23 mouse cellular contexts compared by ENCODE assay signal in the genomic region with DNA sequence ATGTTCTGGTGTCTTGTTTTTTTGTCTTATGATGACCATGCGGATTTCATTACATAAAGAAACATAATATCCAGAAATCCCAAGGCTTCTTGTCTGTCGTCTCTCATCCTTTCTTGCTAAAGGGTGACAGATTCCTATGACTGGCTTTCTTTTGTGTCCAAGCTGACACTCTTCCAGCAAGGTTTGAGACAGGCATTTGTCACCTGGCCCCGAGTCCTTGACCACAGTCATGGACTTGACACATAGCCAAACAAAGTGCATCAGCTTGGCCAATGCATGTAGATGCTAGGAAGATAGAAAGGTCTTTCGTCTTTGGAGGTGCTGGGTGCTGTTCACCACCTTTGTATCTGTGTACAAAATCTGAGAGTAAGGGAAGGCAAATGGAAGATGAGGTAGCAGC.
DNase-seq lines count a peak whose midpoint lies in the region; ATAC-seq lines count a peak whose summit lies in the region.
"Had no signal": no experiment of that assay in that cellular context is flagged by ENCODE, and none has a peak within 500 bp of the region (broad histone marks: within the 10 kb centered on the region; RNA-seq: fewer than 3 reads in every experiment).

No protein-coding gene starts in this region.

- no peak overlapping the region for H3K4me3 ChIP-seq in forebrain, embryonic 10.5 days
- H3K4me3 ChIP-seq in forebrain, embryonic 14.5 days (ENCODE audit: low read depth, low read length), result no peak overlapping the region
- no peak overlapping the region for H3K4me3 ChIP-seq in midbrain, embryonic 11.5 days (ENCODE audit: low read depth, low read length)
- H3K4me3 ChIP-seq in midbrain, embryonic 16.5 days (ENCODE audit: low read depth, low read length), result no peak overlapping the region
- H3K4me3 ChIP-seq: embryonic facial prominence, embryonic 10.5 days; embryonic facial prominence, embryonic 12.5 days; forebrain, embryonic 12.5 days; forebrain, embryonic 15.5 days had no signal

- no peaks in the 10 kb centered on the region for H3K36me3 ChIP-seq in forebrain, embryonic 10.5 days (replicated peaks)
- H3K36me3 ChIP-seq in forebrain, embryonic 14.5 days (ENCODE audit: control insufficient read depth, insufficient read depth, low read length), result no peaks in the 10 kb centered on the region
- no peaks in the 10 kb centered on the region for H3K36me3 ChIP-seq in midbrain, embryonic 11.5 days (ENCODE audit: control insufficient read depth, insufficient read depth, low read length)
- no peaks in the 10 kb centered on the region; the same call in 1 of the 2 replicates for H3K36me3 ChIP-seq in midbrain, embryonic 16.5 days (ENCODE audit: control insufficient read depth, insufficient read depth, low read length)
- H3K36me3 ChIP-seq: embryonic facial prominence, embryonic 10.5 days; embryonic facial prominence, embryonic 12.5 days; forebrain, embryonic 12.5 days; forebrain, embryonic 15.5 days; G1E had no signal

- H3K9me3 ChIP-seq in forebrain, embryonic 10.5 days, result no peaks in the 10 kb centered on the region
- no peaks in the 10 kb centered on the region for H3K9me3 ChIP-seq in forebrain, embryonic 14.5 days (replicated peaks; ENCODE audit: control insufficient read depth, low read length)
- H3K9me3 ChIP-seq in midbrain, embryonic 11.5 days (ENCODE audit: control insufficient read depth, low read length), result no peaks in the 10 kb centered on the region
- H3K9me3 ChIP-seq in midbrain, embryonic 16.5 days (replicated peaks; ENCODE audit: control insufficient read depth, low read length, poor library complexity, severe bottlenecking), result no peaks in the 10 kb centered on the region
- H3K9me3 ChIP-seq: embryonic facial prominence, embryonic 10.5 days; embryonic facial prominence, embryonic 12.5 days; forebrain, embryonic 12.5 days; forebrain, embryonic 15.5 days; G1E had no signal

- no peaks in the 10 kb centered on the region for H3K27me3 ChIP-seq in forebrain, embryonic 10.5 days (ENCODE audit: poor library complexity, severe bottlenecking)
- H3K27me3 ChIP-seq in forebrain, embryonic 14.5 days (replicated peaks; ENCODE audit: control insufficient read depth, insufficient read depth, low read length), result no peaks in the 10 kb centered on the region
- no peaks in the 10 kb centered on the region for H3K27me3 ChIP-seq in midbrain, embryonic 11.5 days (ENCODE audit: control insufficient read depth, insufficient read depth, low read length)
- no peaks in the 10 kb centered on the region for H3K27me3 ChIP-seq in midbrain, embryonic 16.5 days (ENCODE audit: control insufficient read depth, insufficient read depth, low read depth, low read length)
- H3K27me3 ChIP-seq: CH12.LX; embryonic facial prominence, embryonic 12.5 days; forebrain, embryonic 12.5 days; forebrain, embryonic 15.5 days; Patski had no signal

- H3K27ac ChIP-seq in forebrain, embryonic 10.5 days, result no peak overlapping the region
- no peak overlapping the region for H3K27ac ChIP-seq in forebrain, embryonic 14.5 days (ENCODE audit: low read depth, low read length)
- H3K27ac ChIP-seq in midbrain, embryonic 11.5 days (ENCODE audit: low read depth, low read length), result no peak overlapping the region
- H3K27ac ChIP-seq in midbrain, embryonic 16.5 days (ENCODE audit: low read length), result no peak overlapping the region
- H3K27ac ChIP-seq: embryonic facial prominence, embryonic 10.5 days; embryonic facial prominence, embryonic 12.5 days; forebrain, embryonic 12.5 days; forebrain, embryonic 15.5 days had no signal

- H3K4me1 ChIP-seq in forebrain, embryonic 10.5 days, result no peaks in the 10 kb centered on the region
- no peaks in the 10 kb centered on the region for H3K4me1 ChIP-seq in forebrain, embryonic 14.5 days (ENCODE audit: control insufficient read depth, insufficient read depth, low read length)
- H3K4me1 ChIP-seq in midbrain, embryonic 11.5 days (ENCODE audit: control insufficient read depth, insufficient read depth, low read length), result no peaks in the 10 kb centered on the region
- H3K4me1 ChIP-seq in midbrain, embryonic 16.5 days (ENCODE audit: control insufficient read depth, insufficient read depth, low read length), result peaks cover 4% of the 10 kb centered on the region; the same call in 1 of the 2 replicates
- H3K4me1 ChIP-seq: embryonic facial prominence, embryonic 10.5 days; embryonic facial prominence, embryonic 12.5 days; forebrain, embryonic 12.5 days; forebrain, embryonic 15.5 days had no signal

- no peak overlapping the region for H3K4me2 ChIP-seq in forebrain, embryonic 14.5 days (ENCODE audit: low read length)
- no peak overlapping the region for H3K4me2 ChIP-seq in midbrain, embryonic 11.5 days
- H3K4me2 ChIP-seq in midbrain, embryonic 16.5 days (ENCODE audit: low read length), result no peak overlapping the region
- H3K4me2 ChIP-seq: embryonic facial prominence, embryonic 12.5 days; forebrain, embryonic 12.5 days; forebrain, embryonic 15.5 days had no signal

- no peak overlapping the region for H3K9ac ChIP-seq in forebrain, embryonic 14.5 days (ENCODE audit: low read length)
- no peak overlapping the region for H3K9ac ChIP-seq in midbrain, embryonic 11.5 days (ENCODE audit: low read length)
- no peak overlapping the region for H3K9ac ChIP-seq in midbrain, embryonic 16.5 days (ENCODE audit: low read depth, low read length)
- H3K9ac ChIP-seq: embryonic facial prominence, embryonic 12.5 days; forebrain, embryonic 12.5 days; forebrain, embryonic 15.5 days; forebrain, postnatal 0 days had no signal

- ATAC-seq in forebrain, embryonic 14.5 days, result no peak
- ATAC-seq in midbrain, embryonic 11.5 days (ENCODE audit: low FRiP score), result no peak
- ATAC-seq in midbrain, embryonic 16.5 days, result no peak
- ATAC-seq: activated CD4-positive, CD25-positive, alpha-beta regulatory T cell, adult 4 months; CD4-positive, CD25-positive, alpha-beta regulatory T cell, adult 4 months; forebrain, embryonic 15.5 days; forebrain, postnatal 0 days; Patski had no signal

- WGBS in forebrain, embryonic 10.5 days, result 91% methylated on average over 4 of the region's 4 CpGs
- 90% methylated on average over 4 of the region's 4 CpGs for WGBS in forebrain, embryonic 14.5 days
- 88% methylated on average over 4 of the region's 4 CpGs for WGBS in midbrain, embryonic 11.5 days
- WGBS in midbrain, embryonic 16.5 days, result 86% methylated on average over 4 of the region's 4 CpGs

- peak; percentile 56 to 60 for DNase-seq in cerebellum, postnatal 10 days
- no peak for DNase-seq in cerebellum, adult 11 months
- DNase-seq in forebrain, embryonic 10.5 days (ENCODE audit: extremely low spot score, low spot score), result peak; percentile 1
- DNase-seq in forebrain, embryonic 14.5 days (ENCODE audit: low spot score), result no peak
- peak; percentile 6 for DNase-seq in midbrain, embryonic 11.5 days (ENCODE audit: low spot score, missing footprints)
- DNase-seq: adrenal gland, adult 8-10 months; adrenal gland, postnatal 14 days; adrenal gland, postnatal 36 days; B cell, adult 2 months; cerebellum, adult 18-20 months; cerebellum, adult 8-10 months; cerebellum, adult 9-11 months; forebrain, postnatal 0 days had no signal

Comparison
In these comparisons a context has a peak if more than half of its experiments do, and no peak if none do; other contexts are left out.
1. DNase-seq: peak in cerebellum, postnatal 10 days (2 of 2), forebrain, embryonic 10.5 days (single experiment) and midbrain, embryonic 11.5 days (single experiment); none in cerebellum, adult 11 months (single experiment) and forebrain, embryonic 14.5 days (single experiment).